Mouse (Mus musculus): ENCODE data around the gene Os9.

The Os9 gene

DNA sequence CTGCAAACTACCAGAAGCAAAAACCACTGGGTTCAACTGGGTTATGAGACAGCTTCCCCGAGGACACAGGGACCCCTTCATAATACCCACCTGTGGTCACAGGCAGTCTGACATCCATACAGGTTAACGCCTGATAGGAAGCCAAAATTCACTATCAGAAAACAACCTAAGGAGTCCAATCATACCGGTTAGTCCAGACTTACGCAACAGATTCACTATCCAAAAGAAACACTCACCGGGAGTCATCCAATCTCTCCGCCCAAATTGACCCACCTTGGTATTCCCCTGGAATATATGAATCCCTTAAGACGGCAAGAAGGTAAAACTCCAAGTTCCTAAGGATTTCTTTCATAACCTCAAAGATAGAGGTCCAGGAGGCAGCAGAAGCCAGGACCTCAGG lies 23.6 kb upstream of the Os9 start:
- DNase-seq: no peak

GRCm38 (mm10) chr10:127143228-127143627 lies 22.3 kb upstream of the Os9 start:
- DNase-seq: no peak

GRCm38 (mm10) chr10:127141500-127141899 lies 20.6 kb upstream of the Os9 start:
- DNase-seq: peak; percentile 58

- no peak for DNase-seq
Measured at GRCm38 (mm10) chr10:127140971-127141370, 20.0 kb upstream of the Os9 start.

DNA sequence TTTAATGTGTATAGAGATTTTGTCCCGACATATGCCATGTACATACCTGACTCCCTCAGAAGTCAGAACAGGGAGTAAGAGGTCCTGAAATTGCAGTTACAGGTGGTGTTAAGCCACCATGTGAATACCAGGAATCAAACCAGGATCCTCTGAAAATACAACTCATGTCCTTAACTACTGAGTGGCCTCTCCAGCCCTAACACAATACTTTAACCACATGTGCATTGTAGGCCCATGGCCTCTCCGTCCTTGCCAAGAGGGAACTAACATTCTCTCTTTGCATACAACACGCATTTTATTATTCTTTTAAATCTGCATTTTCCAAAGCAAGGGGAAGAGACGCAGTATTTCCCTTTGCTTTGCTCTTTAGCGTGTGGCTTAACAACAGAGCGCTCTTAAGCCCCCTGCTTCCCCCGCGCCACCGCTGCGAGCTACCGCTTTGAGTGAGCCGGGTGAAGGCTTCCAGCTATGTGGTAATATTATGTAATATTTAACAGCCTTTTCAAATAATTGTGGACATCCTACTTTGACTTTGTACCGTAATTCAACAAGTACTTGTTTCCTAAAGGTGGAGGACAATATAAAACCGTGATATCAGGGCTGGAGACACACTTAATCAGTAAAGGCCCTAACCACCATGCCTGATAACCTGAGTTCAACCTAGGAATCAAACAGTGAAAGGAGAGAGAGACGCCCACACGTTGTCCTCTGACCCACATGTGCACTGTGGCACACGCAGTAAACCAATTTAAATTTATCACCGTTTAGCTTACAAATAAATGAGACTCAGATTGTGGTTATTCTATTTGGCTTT lies 17.6 kb upstream of the Os9 start:
- no peak for DNase-seq

GRCm38 (mm10) chr10:127137896-127138295 lies 17.0 kb upstream of the Os9 start:
- no peak for DNase-seq

DNA sequence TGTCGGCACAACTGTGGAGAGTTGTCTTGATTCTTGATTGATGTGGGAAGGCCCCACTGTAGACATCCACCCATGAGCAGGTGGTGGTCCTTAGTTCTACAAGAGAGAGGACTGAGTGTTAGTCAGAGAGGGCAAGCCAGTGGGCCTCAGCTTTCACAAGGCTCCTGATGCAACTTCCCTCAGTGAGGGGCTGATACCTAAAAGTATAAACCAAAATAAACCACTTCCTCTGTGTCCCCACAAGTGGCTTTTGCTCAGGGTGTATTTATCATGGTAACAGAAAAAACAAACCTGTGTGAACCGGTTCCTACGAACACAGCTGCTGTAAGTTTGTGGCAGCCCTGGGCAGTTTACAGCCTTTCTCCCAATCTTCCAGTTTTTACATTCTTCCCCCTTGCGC lies 15.6 kb upstream of the Os9 start:
- peak; percentile 51 for DNase-seq

- DNase-seq: peak; percentile 60
Measured at GRCm38 (mm10) chr10:127135118-127135836, 14.3 kb upstream of the Os9 start.

GRCm38 (mm10) chr10:127134394-127135035 lies 13.6 kb upstream of the Os9 start:
- DNase-seq: peak; percentile 39

DNA sequence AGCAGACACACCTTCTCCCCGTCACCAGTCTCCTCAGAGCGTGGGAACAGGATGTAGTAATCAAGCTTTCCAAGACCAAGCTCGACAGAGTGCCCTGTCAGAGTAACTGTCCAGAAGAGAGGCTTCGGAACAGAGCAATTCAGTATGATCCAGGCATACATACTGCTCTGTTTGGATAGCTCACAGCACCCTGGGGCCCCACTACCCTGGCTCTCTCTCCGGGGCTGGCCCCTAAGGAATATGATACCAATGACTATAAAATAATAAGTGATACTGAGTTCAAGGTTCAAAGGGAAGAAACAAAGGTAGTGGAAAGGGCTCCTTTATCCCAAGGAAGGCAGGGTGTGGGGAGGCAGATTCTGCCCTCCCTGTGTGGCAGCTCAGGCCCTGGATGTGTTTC lies 11.5 kb upstream of the Os9 start:
- DNase-seq: no peak

- DNase-seq: no peak
Measured at GRCm38 (mm10) chr10:127129431-127129830, 8.5 kb upstream of the Os9 start.

- DNase-seq: no peak
Measured at GRCm38 (mm10) chr10:127127711-127128279, 6.9 kb upstream of the Os9 start.

DNA sequence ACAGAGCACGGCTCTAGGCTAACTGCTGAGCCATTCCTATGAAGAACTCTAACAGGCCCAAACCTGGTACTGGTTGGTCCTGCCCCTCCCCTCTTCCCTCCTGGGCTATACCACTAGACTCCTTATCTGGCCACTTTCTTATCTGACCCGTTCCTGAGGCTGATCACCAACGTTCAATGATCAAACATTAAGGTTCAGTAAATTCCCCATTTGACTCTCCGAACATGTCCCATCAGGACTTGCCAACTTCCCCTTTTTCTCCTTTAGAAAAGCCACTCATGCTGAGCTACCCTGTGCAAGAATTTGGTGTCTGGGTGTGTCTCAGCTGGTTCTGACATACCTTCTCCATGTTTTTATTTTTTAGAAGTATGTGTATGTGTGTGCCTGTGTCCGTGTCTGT lies 5.6 kb upstream of the Os9 start:
- no peak for DNase-seq

- peak; percentile 61 for DNase-seq
Measured at GRCm38 (mm10) chr10:127125210-127126001, 4.5 kb upstream of the Os9 start.

DNA sequence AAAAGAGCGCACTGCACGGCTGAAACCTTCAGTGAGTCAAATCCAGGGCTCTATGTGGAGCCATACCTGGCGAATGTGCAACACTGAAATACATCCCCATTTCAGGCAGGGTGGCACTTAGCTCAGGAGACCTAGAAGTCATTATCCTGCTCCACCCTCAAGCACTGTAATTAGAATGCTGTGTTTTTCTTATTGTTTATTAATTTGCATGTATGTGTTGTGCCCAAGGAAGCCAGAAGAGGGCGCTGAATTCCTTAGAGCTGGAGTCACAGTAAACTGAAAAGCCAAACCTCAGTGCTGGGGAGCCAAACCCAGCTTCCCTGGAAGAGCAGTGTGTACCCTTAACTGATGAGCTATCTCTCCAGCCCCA lies 2.5 kb upstream of the Os9 start:
- peak; percentile 75 for DNase-seq

DNA sequence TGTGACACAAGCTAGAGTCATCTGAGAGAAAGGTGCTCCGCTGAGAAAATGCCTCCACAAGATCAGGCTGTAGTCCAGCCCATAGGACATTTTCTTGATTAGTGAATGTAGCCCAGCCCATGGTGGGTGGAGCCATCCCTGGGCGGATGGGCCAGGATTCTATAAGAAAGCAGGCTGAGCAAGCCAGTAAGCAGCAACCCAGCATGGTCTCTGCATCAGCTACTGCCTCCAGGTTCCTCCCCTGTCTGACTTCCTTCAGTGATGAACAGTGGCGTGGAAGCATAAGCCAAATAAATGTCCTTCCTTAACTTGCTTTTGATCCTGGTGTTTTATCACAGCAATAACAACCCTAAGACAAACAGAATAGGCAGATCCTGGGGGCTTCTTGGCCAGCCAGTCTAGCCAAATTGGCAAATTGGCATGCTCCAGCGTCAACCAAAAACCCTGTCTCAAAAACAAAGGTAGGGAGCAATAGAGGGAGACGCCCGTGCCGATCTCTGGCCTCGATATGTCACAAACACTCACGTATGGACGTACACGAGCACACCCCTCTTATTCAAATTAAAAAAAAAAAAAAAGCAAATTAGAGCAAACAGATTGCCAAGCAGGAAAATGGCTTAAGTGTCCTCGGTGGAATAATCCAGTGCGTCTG lies 2.0 kb upstream of the Os9 start:
- no peak for DNase-seq

DNA sequence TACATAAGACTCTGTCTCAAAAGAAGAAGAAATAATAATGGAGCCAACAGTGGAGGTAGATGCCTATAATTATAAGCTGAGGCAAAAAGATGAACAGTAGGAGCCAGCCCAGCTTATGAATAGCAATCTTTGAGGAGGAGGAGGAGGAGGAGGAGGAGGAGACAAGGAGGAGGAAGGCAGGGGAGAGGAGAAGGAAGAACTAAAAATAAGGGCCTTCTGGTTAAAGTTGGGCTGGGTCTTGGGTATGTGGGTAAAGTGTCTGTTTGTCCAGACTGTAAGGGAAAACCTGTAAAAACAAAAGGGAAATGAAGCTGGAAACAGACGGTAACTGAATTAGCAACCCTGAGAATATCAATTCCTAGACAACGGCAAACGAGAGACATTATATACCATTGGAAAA lies 1.1 kb upstream of the Os9 start:
- DNase-seq: no peak

DNA sequence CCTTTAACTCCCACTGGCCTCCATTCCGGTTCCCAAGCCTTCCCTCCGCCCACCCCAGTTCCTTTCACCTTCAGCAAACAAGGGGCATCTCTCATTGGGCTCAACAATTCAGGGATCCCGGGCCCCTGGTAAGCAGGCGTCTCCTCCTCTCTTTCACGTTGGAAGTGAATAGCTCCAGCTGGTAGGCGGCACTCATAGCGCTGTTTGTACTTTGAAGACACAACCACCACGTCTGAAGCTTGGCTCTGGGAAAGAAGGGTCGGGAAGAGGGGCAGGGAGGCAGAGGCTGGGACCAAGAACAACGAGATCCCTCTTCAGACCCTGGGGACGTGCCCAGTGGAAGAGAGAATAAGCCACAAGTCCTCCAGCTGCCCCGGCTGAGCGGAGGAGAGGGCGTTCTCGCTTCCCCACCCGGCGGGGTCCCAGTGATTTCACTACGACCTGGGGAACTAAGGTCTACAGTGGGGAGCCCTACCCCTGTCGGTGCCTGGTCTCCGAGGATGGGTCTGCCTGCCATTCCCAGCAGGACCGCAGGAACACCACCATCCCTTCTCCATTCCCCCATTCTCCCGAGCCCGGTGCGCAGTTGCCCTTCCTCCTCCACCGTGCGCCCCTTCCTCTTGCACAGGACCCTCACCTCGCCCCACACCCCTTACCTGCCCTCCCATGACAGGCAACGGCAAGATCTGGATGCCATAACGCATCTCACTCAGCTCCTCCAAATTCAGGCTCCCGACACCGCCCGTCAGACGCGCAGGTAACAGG lies 448 bp downstream of the Os9 start:
- DNase-seq: peak; percentile 24

GRCm38 (mm10) chr10:127119229-127119628 lies 1.7 kb downstream of the Os9 start:
- no peak for DNase-seq

DNA sequence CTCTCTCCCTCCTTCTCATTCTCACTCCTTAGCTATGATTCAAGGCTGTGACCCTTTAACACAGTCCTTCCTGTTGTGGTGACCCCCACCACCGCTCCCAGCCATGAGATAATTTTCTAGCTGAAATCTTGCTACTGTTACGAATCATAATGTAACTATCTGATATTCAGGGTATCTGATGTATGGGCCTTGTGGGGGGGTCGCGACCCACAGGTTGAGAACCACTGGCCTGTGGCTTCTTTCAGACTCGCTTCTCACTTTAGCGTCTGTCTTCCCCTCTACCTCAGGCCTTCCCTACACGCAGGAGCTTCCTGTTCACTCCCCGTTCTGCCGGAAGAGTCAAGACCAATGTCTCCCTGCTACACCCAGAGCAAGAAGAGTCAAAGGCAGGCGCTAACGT lies 2.5 kb downstream of the Os9 start:
- no peak for DNase-seq

DNA sequence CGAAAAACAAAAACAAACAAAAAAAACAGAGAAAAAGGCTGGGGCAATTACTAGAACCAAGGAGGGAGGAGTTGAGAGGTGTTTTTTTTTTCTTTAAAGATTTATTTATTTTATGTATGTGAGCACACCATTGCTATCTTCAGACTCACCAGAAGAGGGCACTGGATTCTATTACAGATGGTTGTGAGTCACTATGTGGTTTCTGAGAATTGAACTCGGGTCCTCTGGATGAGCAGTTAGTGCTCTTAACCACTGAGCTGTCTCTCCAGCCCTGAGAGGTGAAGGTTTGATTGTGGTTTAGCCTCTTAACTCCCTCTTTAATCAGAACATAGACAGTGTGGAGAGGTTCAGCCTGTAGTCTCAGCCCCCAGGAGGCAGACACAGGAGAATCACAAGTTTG lies 5.9 kb downstream of the Os9 start:
- DNase-seq: no peak

DNA sequence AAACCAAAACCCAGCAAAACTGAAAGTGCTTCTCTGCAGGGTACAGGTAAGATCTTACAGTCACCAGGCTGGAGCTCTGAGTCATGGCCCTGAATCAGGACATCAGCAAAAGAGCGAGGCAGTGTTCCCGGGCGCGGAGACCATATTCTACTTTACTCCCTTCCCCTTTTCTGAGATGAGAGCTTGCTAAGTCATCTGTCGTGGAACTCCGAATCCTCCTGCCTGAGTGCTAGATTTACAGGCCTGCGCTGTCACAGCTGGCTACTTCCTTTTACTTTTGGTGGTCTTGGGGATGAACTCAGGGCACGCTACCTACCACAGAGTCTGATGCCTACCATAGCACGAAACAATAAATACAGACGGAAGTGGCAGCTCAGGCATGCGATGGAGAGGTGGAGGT lies 6.5 kb downstream of the Os9 start:
- no peak for DNase-seq
